Mouse (Mus musculus) stomach, postnatal 0 days (tissue): ENCODE data around the gene Gon4l. TPM values are rescaled to one million over a fixed set of nuclear protein-coding genes. Genes with fewer than 3 reads are reported as not detected.

Experiments
- ATAC-seq: fragments of 200-750 bp; cut with Nextera tagmentation; 2 replicates; pipeline ENCODE4 v1.8.0; 2017; ENCODE audit not compliant: low FRiP score, low TSS enrichment
- DNase-seq: peaks from one replicate; pipeline ENCODE4 v3.0.0-alpha.2; 2016; ENCODE audit warnings: low spot score
- H3K27ac ChIP-seq: fragments of 300-500 bp; sonication (generic); replicated peaks from 2 replicates; pipeline ENCODE4 v1.5.1; 2014; ENCODE audit warnings: mild to moderate bottlenecking, control low read depth
- H3K27me3 ChIP-seq: fragments of 300-500 bp; sonication (generic); 2 replicates; pipeline ENCODE4 v1.6.1; 2014; ENCODE audit warnings: low read length; ENCODE audit not compliant: control insufficient read depth, insufficient read depth
- H3K36me3 ChIP-seq: fragments of 300-500 bp; sonication (generic); 2 replicates; pipeline ENCODE4 v1.6.1; 2014; ENCODE audit warnings: low read length, mixed read lengths; ENCODE audit not compliant: control insufficient read depth, insufficient read depth
- H3K4me1 ChIP-seq: fragments of 300-500 bp; sonication (generic); replicated peaks from 2 replicates; pipeline ENCODE4 v1.6.1; 2014; ENCODE audit warnings: antibody characterized with exemption; ENCODE audit not compliant: control insufficient read depth, insufficient read depth
- H3K4me2 ChIP-seq: fragments of 300-500 bp; sonication (generic); replicated peaks from 2 replicates; pipeline ENCODE4 v1.6.1; 2014; ENCODE audit warnings: low read depth, mild to moderate bottlenecking, control low read depth, moderate library complexity
- H3K4me3 ChIP-seq: fragments of 300-500 bp; sonication (generic); 2 replicates; pipeline ENCODE4 v1.5.1; 2014; ENCODE audit warnings: low read depth, low read length, control low read depth
- H3K9ac ChIP-seq: fragments of 300-500 bp; sonication (generic); 2 replicates; pipeline ENCODE4 v1.6.1; 2014; ENCODE audit warnings: mild to moderate bottlenecking, low read length, control low read depth, mixed read lengths
- H3K9me3 ChIP-seq: fragments of 300-500 bp; sonication (generic); 2 replicates; pipeline ENCODE4 v1.6.1; 2016; ENCODE audit warnings: low read length; ENCODE audit not compliant: control insufficient read depth
- CTCF ChIP-seq: IDR thresholded peaks from 2 replicates; pipeline ENCODE4 v1.5.1; 2016; ENCODE audit warnings: antibody characterized with exemption, low read depth, mild to moderate bottlenecking, moderate library complexity
- EP300 ChIP-seq: optimal IDR thresholded peaks from 2 replicates; pipeline ENCODE3; 2016; ENCODE audit warnings: antibody characterized with exemption
- WGBS: fragments of 180-500 bp; shearing (Covaris S2); extraction: QIAGEN DNeasy Blood & Tissue Kit; methylation state at CpG from one replicate; pipeline ENCODE4 v1.1.7; 2014; 5-methylcytosine and 5-hydroxymethylcytosine counted together
- polyA plus RNA-seq: library from polyadenylated mRNA; unstranded; fragments of >200 nt; fragmentation: Nextera tagmentation; extraction: Ambion mirVana; gene quantifications from 2 replicates; pipeline ENCODE4 v1.2.1, GENCODE M21; 2015

Gene Gon4l
- polyA plus RNA-seq, 1 experiment from 2014 or later: 2.8 TPM

GRCm38 (mm10) chr3:88939071-88939470 is 104.0 kb downstream of the Gon4l start:
- no peak for DNase-seq

GRCm38 (mm10) chr3:88939749-88940148 is 104.7 kb downstream of the Gon4l start:
- 69% methylated on average over 3 of the region's 3 CpGs for WGBS
- H3K4me2 ChIP-seq: no peak overlapping the region
- no peak overlapping the region for H3K27ac ChIP-seq
- no peak for DNase-seq
- H3K9me3 ChIP-seq: no peaks in the 10 kb centered on the region
- ATAC-seq: peak; percentile 68
- H3K4me3 ChIP-seq: no peak overlapping the region
- peaks cover 17% of the 10 kb centered on the region; the same call in 1 of the 2 replicates for H3K36me3 ChIP-seq
- peak; percentile 76 for TF ChIP-seq CTCF
- TF ChIP-seq EP300: no peak
- no peak overlapping the region for H3K9ac ChIP-seq
- H3K27me3 ChIP-seq: no peaks in the 10 kb centered on the region
- no peaks in the 10 kb centered on the region for H3K4me1 ChIP-seq

More at GRCm38 (mm10) chr3:88939071-88939470, 104.0 kb downstream of the Gon4l start:
- Histone ChIP-seq H3K27ac (no peak overlapping the region), H3K9me3 (no peaks in the 10 kb centered on the region), H3K4me3 (no peak overlapping the region), H3K36me3 (peaks cover 17% of the 10 kb centered on the region; the same call in 1 of the 2 replicates), H3K4me2 (no peak overlapping the region), H3K4me1 (no peaks in the 10 kb centered on the region), H3K9ac (no peak overlapping the region), H3K27me3 (no peaks in the 10 kb centered on the region)
- 92% methylated on average over 10 of the region's 10 CpGs for WGBS
- no peak for ATAC-seq
- TF ChIP-seq EP300: no peak
- no peak for TF ChIP-seq CTCF

- TF ChIP-seq CTCF: no peak
- ATAC-seq: no peak
These were observed 107.4 kb downstream of the Gon4l start for GRCm38 (mm10) chr3:88942316-88942880.

GRCm38 (mm10) chr3:88944109-88944508 is 109.1 kb downstream of the Gon4l start:
- WGBS: 88% methylated on average over 4 of the region's 4 CpGs
- no peak for TF ChIP-seq EP300
- TF ChIP-seq CTCF: no peak
- Histone ChIP-seq H3K27me3 (no peaks in the 10 kb centered on the region), H3K9me3 (no peaks in the 10 kb centered on the region), H3K4me2 (no peak overlapping the region), H3K9ac (no peak overlapping the region), H3K4me1 (no peaks in the 10 kb centered on the region), H3K36me3 (peaks cover 12% of the 10 kb centered on the region; the same call in 1 of the 2 replicates), H3K4me3 (no peak overlapping the region), H3K27ac (no peak overlapping the region)
- DNase-seq (no peak), ATAC-seq (no peak)

More at GRCm38 (mm10) chr3:88942316-88942880, 107.4 kb downstream of the Gon4l start:
- Histone ChIP-seq H3K27me3 (no peaks in the 10 kb centered on the region), H3K4me3 (no peak overlapping the region), H3K4me2 (no peak overlapping the region), H3K36me3 (peaks cover 17% of the 10 kb centered on the region; the same call in 1 of the 2 replicates), H3K4me1 (no peaks in the 10 kb centered on the region), H3K9me3 (no peaks in the 10 kb centered on the region), H3K9ac (no peak overlapping the region), H3K27ac (no peak overlapping the region)
- 91% methylated on average over 10 of the region's 10 CpGs for WGBS
- no peak for DNase-seq

GRCm38 (mm10) chr3:88949786-88950575 is 115.0 kb downstream of the Gon4l start:
- H3K27me3 ChIP-seq: no peaks in the 10 kb centered on the region
- peak; percentile 95 for DNase-seq
- peak; percentile 90 for ATAC-seq
- peak overlapping the region; percentile 72 for H3K4me2 ChIP-seq
- H3K9me3 ChIP-seq: no peaks in the 10 kb centered on the region
- peak overlapping the region; percentile 82 for H3K4me3 ChIP-seq
- under 1% methylated on average over 67 of the region's 92 CpGs for WGBS
- H3K9ac ChIP-seq: peak overlapping the region; percentile 94
- peak overlapping the region; percentile 100 for H3K27ac ChIP-seq
- TF ChIP-seq EP300 (no peak), CTCF (peak; percentile 37; the same call in 1 of the 2 replicates)
- no peaks in the 10 kb centered on the region for H3K36me3 ChIP-seq
- H3K4me1 ChIP-seq: no peaks in the 10 kb centered on the region
